Mouse (Mus musculus) hindbrain, embryonic 15.5 days (tissue): ENCODE data around the gene Sort1. TPM values are rescaled to one million over a fixed set of nuclear protein-coding genes. Genes with fewer than 3 reads are reported as not detected.

ENCODE experiments used
- ATAC-seq: fragments of 200-750 bp; cut with Nextera tagmentation; 2 replicates; pipeline ENCODE4 v1.8.0; 2017; ENCODE audit warnings: low read depth, moderate number of reproducible peaks, moderate TSS enrichment; ENCODE audit not compliant: low FRiP score
- H3K27ac ChIP-seq: fragments of 300-500 bp; sonication (generic); replicated peaks from 2 replicates; pipeline ENCODE4 v1.5.1; 2015; ENCODE audit warnings: mild to moderate bottlenecking, inconsistent platforms
- H3K27me3 ChIP-seq: fragments of 300-500 bp; sonication (generic); 2 replicates; pipeline ENCODE4 v1.6.1; 2015; ENCODE audit warnings: control low read depth, inconsistent platforms
- H3K36me3 ChIP-seq: fragments of 300-500 bp; sonication (generic); 2 replicates; pipeline ENCODE4 v1.6.1; 2015; ENCODE audit warnings: control low read depth, inconsistent platforms
- H3K4me1 ChIP-seq: fragments of 300-500 bp; sonication (generic); replicated peaks from 2 replicates; pipeline ENCODE4 v1.6.1; 2015; ENCODE audit warnings: control low read depth, inconsistent platforms
- H3K4me2 ChIP-seq: fragments of 300-500 bp; sonication (generic); 2 replicates; pipeline ENCODE4 v1.6.1; 2015; ENCODE audit warnings: moderate library complexity, mild to moderate bottlenecking, inconsistent platforms
- H3K4me3 ChIP-seq: fragments of 300-500 bp; sonication (generic); 2 replicates; pipeline ENCODE4 v1.5.1; 2015; ENCODE audit warnings: mild to moderate bottlenecking, inconsistent platforms
- H3K9ac ChIP-seq: fragments of 300-500 bp; sonication (generic); 2 replicates; pipeline ENCODE4 v1.6.1; 2015; ENCODE audit warnings: inconsistent platforms
- H3K9me3 ChIP-seq: fragments of 300-500 bp; sonication (generic); 2 replicates; pipeline ENCODE4 v1.6.1; 2016; ENCODE audit warnings: control low read depth, inconsistent platforms
- WGBS: fragments of 180-500 bp; shearing (Covaris S2); methylation state at CpG from one replicate; pipeline ENCODE4 v1.1.7; 2015; 5-methylcytosine and 5-hydroxymethylcytosine counted together
- polyA plus RNA-seq: library from polyadenylated mRNA; unstranded; fragments of >200 nt; fragmentation: Nextera tagmentation; extraction: Ambion mirVana; gene quantifications from 2 replicates; pipeline ENCODE4 v1.2.1, GENCODE M21; 2015

Sort1 gene
- polyA plus RNA-seq, 1 experiment from 2014 or later = 20.8 TPM

DNA sequence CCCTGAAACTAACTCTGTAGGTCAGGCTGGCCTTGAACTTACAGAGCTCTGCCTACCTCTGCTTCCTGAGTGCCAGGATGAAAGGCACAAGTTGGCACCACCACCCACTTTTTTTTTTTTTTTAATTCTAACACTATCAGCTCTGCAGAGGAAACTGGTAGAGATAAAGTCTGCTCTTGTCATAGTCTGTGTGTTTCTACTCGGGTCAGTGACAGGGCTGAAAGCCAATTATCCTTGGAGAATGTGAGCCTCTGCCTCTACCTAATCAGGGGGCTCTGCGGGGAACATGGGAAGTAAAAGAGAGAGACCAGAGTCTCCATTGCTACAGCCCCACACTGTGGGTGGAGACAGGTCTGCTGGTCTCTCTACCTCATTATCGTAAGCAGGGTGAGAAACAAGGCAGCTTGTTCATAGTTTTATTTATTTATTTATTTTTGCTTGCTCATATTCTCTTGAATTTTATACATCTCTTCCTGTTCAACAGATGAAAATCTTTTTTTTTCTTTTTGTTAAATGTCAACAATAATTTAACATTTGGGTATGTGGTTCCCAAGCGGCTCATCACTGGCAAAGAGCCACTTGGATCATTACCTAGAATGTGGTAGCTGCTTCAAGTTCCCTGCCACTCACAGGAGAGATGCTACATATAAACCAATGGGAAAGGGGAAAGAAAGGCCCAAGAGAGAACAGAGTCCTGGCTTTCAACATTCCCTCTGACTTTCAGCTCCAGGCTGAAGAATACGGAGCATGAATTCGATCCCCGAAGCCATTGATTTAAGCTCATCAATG is 95.2 kb downstream of the Sort1 start:
- Histone ChIP-seq H3K9ac (no peak overlapping the region), H3K4me1 (peaks cover 14% of the 10 kb centered on the region), H3K4me2 (no peak overlapping the region), H3K36me3 (no peaks in the 10 kb centered on the region), H3K27ac (no peak overlapping the region), H3K4me3 (no peak overlapping the region), H3K9me3 (no peaks in the 10 kb centered on the region), H3K27me3 (no peaks in the 10 kb centered on the region)
- no peak for ATAC-seq
- 62% methylated on average over 7 of the region's 7 CpGs for WGBS

DNA sequence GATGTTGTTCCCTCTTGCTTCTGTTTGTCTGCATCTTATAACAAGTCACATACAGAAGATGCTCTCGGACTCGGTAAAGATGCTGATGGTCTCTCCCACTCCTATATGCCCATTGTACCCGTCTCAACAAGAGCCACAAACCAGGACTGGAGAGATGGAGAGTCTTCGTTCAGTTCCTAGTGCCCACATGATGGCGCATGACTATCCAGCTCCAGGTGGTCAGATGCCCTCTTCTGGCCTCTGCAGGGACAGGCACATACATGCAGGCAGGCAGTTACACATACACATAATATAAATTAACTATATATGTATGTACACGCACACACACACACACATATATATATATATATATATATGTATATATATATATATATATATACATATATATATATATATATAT is 96.8 kb downstream of the Sort1 start:
- 74% methylated on average over 6 of the region's 6 CpGs for WGBS
- H3K9me3 ChIP-seq = no peaks in the 10 kb centered on the region
- H3K27me3 ChIP-seq = no peaks in the 10 kb centered on the region
- H3K27ac ChIP-seq = no peak overlapping the region
- no peaks in the 10 kb centered on the region for H3K36me3 ChIP-seq
- H3K4me1 ChIP-seq = peaks cover 18% of the 10 kb centered on the region
- no peak overlapping the region for H3K4me2 ChIP-seq
- no peak overlapping the region for H3K9ac ChIP-seq
- H3K4me3 ChIP-seq = no peak overlapping the region
- no peak for ATAC-seq

DNA sequence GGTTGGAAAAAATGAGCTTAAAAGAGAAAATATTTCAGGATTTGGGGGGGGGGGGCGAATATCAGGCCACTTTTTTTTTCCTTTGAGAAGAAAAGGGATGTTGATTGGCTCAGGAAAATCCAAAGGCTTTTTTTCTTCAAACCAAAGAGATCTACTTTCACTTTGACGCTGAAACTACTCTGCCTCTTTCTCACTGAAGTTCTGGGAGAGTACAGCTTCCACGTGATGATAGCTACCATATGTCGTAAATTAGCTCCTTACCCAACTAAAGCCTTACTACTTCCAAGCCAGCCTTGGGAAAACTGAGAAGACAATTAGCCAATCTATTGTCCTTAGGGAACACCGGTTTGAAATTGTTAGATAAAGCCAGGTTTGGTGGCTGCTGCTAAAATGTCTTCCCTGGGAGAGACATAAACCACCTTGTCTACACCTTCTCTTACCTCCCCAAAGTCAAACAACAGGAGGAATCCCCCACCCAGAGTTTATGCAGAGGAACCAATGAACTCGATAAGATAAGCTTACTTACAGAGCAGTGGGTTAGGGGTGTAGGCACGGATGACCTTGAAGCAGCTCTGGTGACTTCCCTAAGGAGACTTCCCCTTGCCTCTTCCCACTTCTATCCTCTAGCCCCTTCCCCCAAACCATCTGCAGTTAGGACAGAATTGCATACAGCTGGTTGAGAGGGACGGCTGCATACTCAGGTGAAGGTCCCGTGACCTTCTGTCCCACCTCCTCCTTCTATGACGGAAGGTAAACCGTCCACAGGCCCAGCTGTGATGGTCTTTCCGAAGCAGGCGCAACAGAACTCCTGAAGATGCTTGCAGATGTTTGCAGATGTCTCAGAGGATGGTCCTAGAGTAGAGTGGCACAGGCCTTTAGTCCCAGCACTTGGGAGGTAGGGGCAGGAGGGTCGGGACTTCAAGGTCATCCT is 98.3 kb downstream of the Sort1 start:
- H3K27me3 ChIP-seq = no peaks in the 10 kb centered on the region
- no peak overlapping the region for H3K27ac ChIP-seq
- no peak overlapping the region for H3K4me3 ChIP-seq
- H3K9me3 ChIP-seq = no peaks in the 10 kb centered on the region
- no peaks in the 10 kb centered on the region for H3K36me3 ChIP-seq
- no peak overlapping the region for H3K9ac ChIP-seq
- 83% methylated on average over 14 of the region's 14 CpGs for WGBS
- H3K4me2 ChIP-seq = no peak overlapping the region
- peaks cover 18% of the 10 kb centered on the region for H3K4me1 ChIP-seq
- ATAC-seq = no peak

DNA sequence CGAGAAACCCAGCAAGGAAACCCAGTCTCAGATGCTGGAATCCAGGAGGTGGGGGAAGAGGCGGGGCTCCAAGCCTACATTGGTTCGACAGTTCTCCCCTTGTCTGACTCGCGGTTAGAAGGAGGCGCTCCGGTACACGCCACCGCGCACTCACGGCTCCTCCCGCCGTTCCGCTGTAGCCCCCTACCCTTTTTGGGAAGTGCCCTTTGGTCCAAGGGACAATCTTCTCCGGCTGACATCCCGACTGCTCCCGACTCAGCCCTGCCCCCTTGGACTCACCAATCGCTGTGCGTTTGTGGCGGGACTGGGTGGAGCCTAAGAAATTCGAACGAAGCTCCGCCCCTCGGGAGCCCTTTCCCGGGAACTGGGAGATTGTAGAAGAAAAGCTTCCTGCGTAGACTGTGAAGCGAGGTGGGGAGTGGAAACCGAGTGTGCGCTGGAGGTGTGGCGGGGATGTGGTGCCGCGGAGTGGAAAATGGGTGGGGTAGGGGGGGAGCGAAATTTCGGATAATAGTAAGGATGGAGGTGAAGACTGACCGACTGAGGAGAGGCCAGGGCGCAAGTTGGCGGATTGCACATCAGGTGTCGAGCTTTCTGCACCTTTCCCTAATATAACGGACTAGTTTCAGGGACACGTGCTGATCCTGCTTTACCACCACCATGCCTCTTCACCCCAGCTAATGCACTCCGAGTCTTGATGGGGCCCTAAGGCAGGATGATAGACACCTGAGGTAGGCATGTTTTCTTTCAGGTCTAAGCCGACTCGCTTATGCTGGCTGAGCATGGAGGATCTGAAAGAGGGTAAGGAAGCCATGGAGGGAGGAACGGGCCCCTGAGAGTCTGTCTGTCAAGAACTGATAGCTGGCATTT is 99.8 kb downstream of the Sort1 start, which contains the start of gene Psrc1:
TSS of gene Psrc1 (plus strand) at position 355 of the 870 bp plus-strand sequence.
- H3K36me3 ChIP-seq = no peaks in the 10 kb centered on the region
- H3K4me3 ChIP-seq = peak within 1 kb of the TSS; percentile 82
- peaks cover 18% of the 10 kb centered on the region for H3K4me1 ChIP-seq
- peak; percentile 94 for ATAC-seq
- under 1% methylated on average over 44 of the region's 44 CpGs for WGBS
- H3K27me3 ChIP-seq = no peaks in the 10 kb centered on the region
- H3K4me2 ChIP-seq = peak within 1 kb of the TSS; percentile 72
- H3K27ac ChIP-seq = peak within 1 kb of the TSS; percentile 71
- H3K9me3 ChIP-seq = no peaks in the 10 kb centered on the region
- H3K9ac ChIP-seq = peak within 1 kb of the TSS; percentile 52

DNA sequence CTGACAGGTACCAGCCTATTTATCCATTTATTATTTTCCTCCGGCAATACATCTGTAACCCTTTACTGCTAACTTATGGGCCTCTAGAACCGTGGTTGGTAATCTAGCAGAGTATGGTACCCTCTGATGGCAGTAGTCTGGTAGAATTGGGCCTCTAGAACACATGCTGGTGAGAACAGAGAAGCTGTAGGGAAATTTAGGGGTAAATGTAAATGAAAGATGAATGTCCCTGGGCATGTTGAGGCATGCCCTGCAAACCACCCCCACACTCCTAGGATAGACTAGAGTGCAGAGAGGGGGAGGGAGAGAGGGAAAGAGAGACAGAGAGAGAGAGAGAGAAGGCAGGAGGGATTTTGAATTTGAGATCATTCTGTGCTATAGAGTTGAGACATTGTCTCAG is 100.5 kb downstream of the Sort1 start:
- no peaks in the 10 kb centered on the region for H3K36me3 ChIP-seq
- H3K4me3 ChIP-seq = peak overlapping the region; percentile 82
- H3K4me1 ChIP-seq = peaks cover 19% of the 10 kb centered on the region
- H3K27ac ChIP-seq = no peak overlapping the region
- WGBS = 35% methylated on average over 2 of the region's 2 CpGs
- no peaks in the 10 kb centered on the region for H3K9me3 ChIP-seq
- H3K4me2 ChIP-seq = peak overlapping the region; percentile 72
- H3K27me3 ChIP-seq = no peaks in the 10 kb centered on the region
- ATAC-seq = no peak
- peak overlapping the region; percentile 52; the same call in 1 of the 2 replicates for H3K9ac ChIP-seq

DNA sequence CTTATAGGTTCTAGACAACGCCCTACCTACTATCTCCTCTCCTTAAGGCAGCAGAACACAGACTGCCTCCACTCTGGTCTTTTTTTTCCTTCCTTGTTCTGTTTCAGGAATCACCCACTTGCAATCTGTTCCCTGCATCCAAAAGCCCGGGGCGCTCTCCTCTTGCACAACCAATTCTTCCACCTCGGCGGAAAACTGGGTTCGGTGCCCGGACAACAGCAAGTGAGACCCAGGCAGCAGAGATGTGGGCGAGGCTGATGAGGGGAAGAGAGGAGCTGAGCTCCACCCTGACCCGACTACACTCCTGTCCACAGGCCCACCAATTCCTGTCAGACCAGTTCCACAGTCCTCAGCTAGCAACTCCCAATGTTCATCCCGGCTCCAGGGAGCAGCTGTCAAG is 102.3 kb downstream of the Sort1 start:
- ATAC-seq = no peak
- H3K27me3 ChIP-seq = no peaks in the 10 kb centered on the region

DNA sequence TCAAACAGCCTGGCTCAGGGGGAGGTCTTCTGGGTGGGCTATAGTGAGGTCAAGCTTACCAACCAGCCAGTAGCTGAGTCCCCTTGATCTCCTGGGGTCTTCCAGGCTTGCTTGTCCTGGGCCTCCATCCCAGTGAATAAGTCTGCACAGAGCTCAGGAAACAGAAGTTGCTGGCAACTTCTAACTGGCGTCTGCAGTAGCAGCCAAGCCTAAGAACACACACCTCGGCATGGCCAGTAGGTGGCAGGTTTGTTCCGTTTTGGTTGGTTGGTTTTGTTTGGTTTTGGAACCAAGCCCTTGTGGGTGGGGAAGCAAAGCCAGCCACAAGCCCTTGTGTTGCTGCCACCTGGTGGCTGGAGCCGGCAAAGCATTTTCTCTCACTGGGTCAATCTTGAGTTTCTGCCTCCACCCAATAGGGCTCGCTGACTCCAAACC is 105.2 kb downstream of the Sort1 start:
- ATAC-seq = peak; percentile 80
- Histone ChIP-seq H3K4me3 (no peak overlapping the region), H3K9me3 (no peaks in the 10 kb centered on the region), H3K27ac (no peak overlapping the region), H3K4me2 (no peak overlapping the region), H3K4me1 (peaks cover 5% of the 10 kb centered on the region; the same call in 1 of the 2 replicates), H3K9ac (no peak overlapping the region), H3K36me3 (peaks cover 17% of the 10 kb centered on the region; the same call in 1 of the 2 replicates), H3K27me3 (no peaks in the 10 kb centered on the region)
- WGBS = 5% methylated on average over 5 of the region's 5 CpGs

More for the DNA sequence above, 102.3 kb downstream of the Sort1 start:
- Histone ChIP-seq H3K27ac (no peak overlapping the region), H3K36me3 (no peaks in the 10 kb centered on the region), H3K4me1 (peaks cover 20% of the 10 kb centered on the region), H3K9ac (no peak overlapping the region), H3K4me2 (no peak overlapping the region), H3K4me3 (no peak overlapping the region), H3K9me3 (no peaks in the 10 kb centered on the region)
- 93% methylated on average over 10 of the region's 10 CpGs for WGBS

DNA sequence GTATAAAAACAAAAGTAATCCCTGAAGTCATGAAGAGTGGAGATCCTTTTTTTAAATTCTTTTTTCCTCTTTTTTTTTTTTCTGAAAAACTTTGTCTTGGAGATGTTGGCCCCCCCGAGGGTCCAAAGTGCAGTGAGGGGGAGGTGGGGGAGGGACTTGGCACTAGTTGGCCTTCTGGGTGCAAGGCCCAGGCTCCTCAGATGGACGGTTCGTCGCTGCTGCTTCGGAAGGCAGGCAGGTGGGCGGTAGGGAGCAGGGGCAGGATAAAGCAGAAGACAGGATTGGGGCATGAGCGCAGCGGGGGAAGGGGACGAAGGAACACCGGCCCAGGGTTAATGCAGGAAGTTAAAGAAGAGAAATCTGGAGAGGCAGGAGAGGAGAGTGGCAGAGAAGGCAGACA is 108.4 kb downstream of the Sort1 start:
- ATAC-seq = no peak
- H3K4me2 ChIP-seq = no peak overlapping the region
- 24% methylated on average over 10 of the region's 10 CpGs for WGBS
- no peak overlapping the region for H3K4me3 ChIP-seq
- H3K36me3 ChIP-seq = peaks cover 46% of the 10 kb centered on the region
- H3K27me3 ChIP-seq = no peaks in the 10 kb centered on the region
- H3K4me1 ChIP-seq = 0 out of 2 replicates have a peak, but pooled peaks cover 3% of the 10 kb centered on the region
- no peak overlapping the region for H3K9ac ChIP-seq
- H3K9me3 ChIP-seq = no peaks in the 10 kb centered on the region
- H3K27ac ChIP-seq = no peak overlapping the region

DNA sequence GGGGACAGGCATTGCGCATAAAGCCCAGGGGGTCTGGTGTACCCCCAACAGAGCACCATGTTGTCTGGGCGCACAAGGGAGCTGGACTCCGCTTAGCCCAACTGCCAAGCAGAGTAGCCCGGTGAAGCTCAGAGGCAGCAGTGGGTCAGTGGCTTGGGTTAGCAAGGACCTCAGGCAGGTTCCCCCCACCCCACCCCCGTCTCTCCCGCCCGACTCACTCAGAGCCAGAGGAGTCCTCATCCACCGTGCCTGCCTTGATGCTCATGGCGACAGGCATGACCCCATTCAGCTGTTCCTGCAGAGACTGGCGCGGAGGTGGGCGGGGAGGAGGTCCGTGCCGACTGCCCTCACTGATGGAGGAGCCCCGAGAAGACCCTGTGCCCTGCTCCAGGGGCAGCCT is 108.9 kb downstream of the Sort1 start:
- H3K4me2 ChIP-seq = no peak overlapping the region
- peaks cover 51% of the 10 kb centered on the region for H3K36me3 ChIP-seq
- H3K9me3 ChIP-seq = no peaks in the 10 kb centered on the region
- no peak for ATAC-seq
- H3K4me3 ChIP-seq = no peak overlapping the region
- no peaks in the 10 kb centered on the region for H3K27me3 ChIP-seq
- 37% methylated on average over 15 of the region's 15 CpGs for WGBS
- 0 out of 2 replicates have a peak, but pooled peaks cover 3% of the 10 kb centered on the region for H3K4me1 ChIP-seq
- H3K27ac ChIP-seq = no peak overlapping the region
- no peak overlapping the region for H3K9ac ChIP-seq

DNA sequence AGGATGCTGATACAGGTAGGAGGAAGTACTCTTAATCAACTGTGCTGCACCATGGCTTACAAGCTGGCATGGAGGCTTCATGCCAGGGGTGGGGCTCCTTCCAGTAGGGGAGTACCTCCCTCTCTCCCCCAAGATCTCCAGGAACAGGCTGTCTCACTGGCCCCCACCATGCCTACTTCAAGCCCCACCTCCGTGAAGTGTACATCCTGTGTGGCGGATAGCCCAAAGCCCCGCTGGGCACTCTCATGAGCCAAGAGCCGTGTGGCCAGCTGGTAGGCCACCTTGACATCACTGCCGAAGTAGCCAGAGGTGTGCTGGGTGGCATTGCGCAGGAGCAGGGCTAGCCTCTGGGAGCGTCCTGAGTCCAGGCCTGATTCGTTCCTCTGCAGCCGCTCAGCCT is 114.4 kb downstream of the Sort1 start:
- H3K36me3 ChIP-seq = peaks cover 80% of the 10 kb centered on the region
- H3K4me2 ChIP-seq = no peak overlapping the region
- H3K27ac ChIP-seq = no peak overlapping the region
- H3K27me3 ChIP-seq = no peaks in the 10 kb centered on the region
- peaks cover 11% of the 10 kb centered on the region for H3K4me1 ChIP-seq
- H3K4me3 ChIP-seq = no peak overlapping the region
- no peaks in the 10 kb centered on the region for H3K9me3 ChIP-seq
- H3K9ac ChIP-seq = no peak overlapping the region
- no peak for ATAC-seq
- 91% methylated on average over 9 of the region's 9 CpGs for WGBS

DNA sequence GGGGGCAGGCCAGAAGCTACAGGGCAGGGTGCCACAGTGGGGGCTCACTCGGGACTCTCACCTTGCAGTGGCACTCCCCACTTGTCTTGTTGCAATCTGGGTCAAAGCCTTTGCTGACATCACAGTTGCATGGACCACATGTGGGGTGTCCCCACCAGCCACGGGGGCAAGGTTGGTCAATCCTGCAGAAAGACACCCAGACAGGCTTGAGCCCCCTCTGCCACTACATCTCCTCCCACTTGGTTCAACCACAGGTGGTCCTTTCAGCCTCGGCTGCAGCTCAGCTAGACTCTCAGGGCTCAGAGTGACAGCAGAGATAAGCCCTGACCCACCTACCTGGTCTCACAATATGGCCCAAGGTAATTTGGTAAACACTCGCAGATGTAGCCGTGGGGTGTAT is 116.6 kb downstream of the Sort1 start:
- no peaks in the 10 kb centered on the region for H3K9me3 ChIP-seq
- H3K27me3 ChIP-seq = no peaks in the 10 kb centered on the region
- peaks cover 79% of the 10 kb centered on the region for H3K36me3 ChIP-seq
- 86% methylated on average over 5 of the region's 5 CpGs for WGBS
- no peak overlapping the region for H3K4me2 ChIP-seq
- no peak overlapping the region for H3K27ac ChIP-seq
- no peak overlapping the region for H3K9ac ChIP-seq
- H3K4me3 ChIP-seq = no peak overlapping the region
- peaks cover 16% of the 10 kb centered on the region for H3K4me1 ChIP-seq
- no peak for ATAC-seq
